Mouse (Mus musculus) limb, embryonic 13.5 days (tissue): Measurements from ENCODE around the gene Tbc1d1. TPM values are rescaled to one million over a fixed set of nuclear protein-coding genes. Genes with fewer than 3 reads are reported as not detected.

Experiments
- ATAC-seq: fragments of 200-750 bp; cut with Nextera tagmentation; 2 replicates; pipeline ENCODE4 v1.8.0; 2017; ENCODE audit warnings: low read depth, moderate number of reproducible peaks, moderate TSS enrichment; ENCODE audit not compliant: low FRiP score
- H3K27ac ChIP-seq: fragments of 300-500 bp; sonication (generic); 2 replicates; pipeline ENCODE4 v1.5.1; 2015; ENCODE audit warnings: inconsistent platforms, mild to moderate bottlenecking, moderate library complexity
- H3K27me3 ChIP-seq: fragments of 300-500 bp; sonication (generic); 2 replicates; pipeline ENCODE4 v1.6.1; 2015; ENCODE audit warnings: mild to moderate bottlenecking, inconsistent platforms
- H3K36me3 ChIP-seq: fragments of 300-500 bp; sonication (generic); 2 replicates; pipeline ENCODE4 v1.6.1; 2015; ENCODE audit warnings: inconsistent platforms, mild to moderate bottlenecking, moderate library complexity
- H3K4me1 ChIP-seq: fragments of 300-500 bp; sonication (generic); 2 replicates; pipeline ENCODE4 v1.6.1; 2015; ENCODE audit warnings: inconsistent platforms
- H3K4me2 ChIP-seq: fragments of 300-500 bp; sonication (generic); replicated peaks from 2 replicates; pipeline ENCODE4 v1.6.1; 2015; ENCODE audit warnings: inconsistent platforms, mild to moderate bottlenecking, moderate library complexity
- H3K4me3 ChIP-seq: fragments of 300-500 bp; sonication (generic); 2 replicates; pipeline ENCODE4 v1.5.1; 2015; ENCODE audit warnings: moderate library complexity, mild to moderate bottlenecking, inconsistent platforms
- H3K9ac ChIP-seq: fragments of 300-500 bp; sonication (generic); 2 replicates; pipeline ENCODE4 v1.6.1; 2015; ENCODE audit warnings: mild to moderate bottlenecking, inconsistent platforms
- H3K9me3 ChIP-seq: fragments of 300-500 bp; sonication (generic); 2 replicates; pipeline ENCODE4 v1.6.1; 2016; ENCODE audit warnings: inconsistent platforms
- WGBS: fragments of 180-500 bp; shearing (Covaris S2); methylation state at CpG from one replicate; pipeline ENCODE4 v1.1.7; 2015; 5-methylcytosine and 5-hydroxymethylcytosine counted together
- polyA plus RNA-seq: library from polyadenylated mRNA; unstranded; fragments of >200 nt; fragmentation: Nextera tagmentation; extraction: Ambion mirVana; gene quantifications from 2 replicates; pipeline ENCODE4 v1.2.1, GENCODE M21; 2015

Tbc1d1 gene
- polyA plus RNA-seq, 1 experiment from 2014 or later = 29.1 TPM

DNA sequence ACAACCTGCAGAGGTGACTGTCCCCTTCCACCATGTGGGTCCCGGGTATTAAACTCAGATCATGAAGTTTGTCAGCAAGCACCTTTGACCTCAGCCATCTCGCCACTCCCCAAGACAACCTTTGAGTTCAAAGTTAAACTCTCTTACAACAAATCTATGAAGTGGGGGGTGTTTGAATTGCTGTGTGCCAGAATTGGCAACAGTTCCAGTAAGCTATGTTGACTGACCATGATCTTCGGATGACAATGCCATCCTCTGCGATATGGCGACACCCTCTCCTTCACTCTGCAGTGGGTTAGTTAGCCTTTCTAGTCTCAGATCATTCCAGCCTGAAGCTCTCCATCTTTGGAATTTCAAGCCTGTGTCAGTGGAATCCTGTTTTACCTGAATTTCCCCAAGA, 217.6 kb downstream of the Tbc1d1 start:
- Histone ChIP-seq H3K4me1 (peaks cover 26% of the 10 kb centered on the region), H3K36me3 (no peaks in the 10 kb centered on the region), H3K4me2 (no peak overlapping the region), H3K27ac (no peak overlapping the region), H3K4me3 (no peak overlapping the region), H3K27me3 (no peaks in the 10 kb centered on the region), H3K9ac (no peak overlapping the region), H3K9me3 (no peaks in the 10 kb centered on the region)
- no peak for ATAC-seq
- WGBS = 90% methylated on average over 5 of the region's 5 CpGs

DNA sequence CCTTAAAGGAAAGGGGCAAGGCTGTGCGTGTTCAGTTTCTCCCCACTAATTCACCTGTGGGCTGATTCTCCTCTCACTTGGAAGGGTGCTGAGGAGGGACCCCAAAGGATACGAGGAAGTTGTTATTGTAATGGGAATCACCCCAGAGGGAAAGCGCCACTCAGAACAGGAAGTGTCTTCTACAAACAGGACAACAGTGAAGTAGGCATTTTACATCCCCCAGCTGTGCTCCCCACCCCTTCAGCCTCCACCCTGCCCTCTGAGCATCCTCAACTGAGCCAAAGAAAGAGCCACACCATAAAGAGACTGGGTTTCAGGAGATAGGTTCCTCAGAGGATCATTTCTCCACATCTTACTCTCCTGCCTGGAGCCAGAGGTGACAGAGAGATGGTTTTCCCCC, 219.7 kb downstream of the Tbc1d1 start:
- ATAC-seq = no peak
- H3K4me2 ChIP-seq = no peak overlapping the region
- no peak overlapping the region for H3K9ac ChIP-seq
- no peak overlapping the region for H3K4me3 ChIP-seq
- no peaks in the 10 kb centered on the region for H3K9me3 ChIP-seq
- no peaks in the 10 kb centered on the region for H3K36me3 ChIP-seq
- 70% methylated on average over 3 of the region's 3 CpGs for WGBS
- H3K27ac ChIP-seq = no peak overlapping the region; the same call in 1 of the 2 replicates
- peaks cover 45% of the 10 kb centered on the region for H3K4me1 ChIP-seq
- H3K27me3 ChIP-seq = no peaks in the 10 kb centered on the region

DNA sequence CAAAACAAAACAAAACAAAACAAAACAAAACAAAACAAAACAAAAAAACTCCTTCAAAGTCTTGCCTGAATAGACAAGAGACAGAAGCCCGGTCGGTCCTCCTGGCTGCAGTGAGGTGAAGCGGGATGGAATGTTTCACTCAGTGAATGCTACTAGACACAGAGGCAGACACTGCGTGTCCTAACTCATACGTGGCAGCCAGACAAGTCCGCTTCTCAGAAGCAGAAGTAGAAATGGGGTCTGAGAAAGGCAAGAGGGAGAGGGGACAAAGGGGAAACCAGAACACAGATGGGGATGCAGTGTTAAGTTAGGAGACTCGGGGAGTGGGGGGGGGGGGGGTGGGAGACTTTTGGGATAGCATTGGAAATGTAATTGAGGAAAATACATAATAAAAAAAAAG, 220.4 kb downstream of the Tbc1d1 start:
- no peak for ATAC-seq
- Histone ChIP-seq H3K4me2 (no peak overlapping the region), H3K9ac (no peak overlapping the region), H3K27me3 (no peaks in the 10 kb centered on the region), H3K27ac (no peak overlapping the region), H3K4me3 (no peak overlapping the region), H3K36me3 (no peaks in the 10 kb centered on the region), H3K9me3 (no peaks in the 10 kb centered on the region), H3K4me1 (peaks cover 51% of the 10 kb centered on the region)
- WGBS = 78% methylated on average over 7 of the region's 7 CpGs

DNA sequence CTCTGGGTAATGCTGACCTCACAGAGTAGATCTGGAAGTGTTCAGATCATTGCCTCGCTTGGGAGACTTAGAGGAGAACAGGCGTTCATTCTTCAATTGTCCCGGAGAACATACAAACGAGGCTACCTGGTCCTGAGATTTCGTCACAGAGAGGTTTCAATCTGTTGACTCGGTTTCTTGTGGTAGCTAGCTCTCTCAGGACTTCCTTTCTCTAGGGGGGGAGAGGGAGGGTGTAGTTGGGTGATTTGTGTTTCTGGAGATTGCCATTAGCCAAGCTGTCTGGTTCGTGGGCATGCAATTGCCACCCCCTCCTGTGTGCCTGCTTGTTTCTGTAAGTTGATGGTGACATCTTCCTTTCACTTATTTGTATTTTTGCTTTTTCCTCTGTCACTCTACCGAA, 221.6 kb downstream of the Tbc1d1 start:
- peak overlapping the region; percentile 86 for H3K27ac ChIP-seq
- peaks cover 55% of the 10 kb centered on the region for H3K4me1 ChIP-seq
- H3K9ac ChIP-seq = no peak overlapping the region
- WGBS = 79% methylated on average over 8 of the region's 8 CpGs
- H3K4me2 ChIP-seq = no peak overlapping the region
- no peaks in the 10 kb centered on the region for H3K9me3 ChIP-seq
- no peak overlapping the region for H3K4me3 ChIP-seq
- no peak for ATAC-seq
- H3K27me3 ChIP-seq = no peaks in the 10 kb centered on the region
- H3K36me3 ChIP-seq = no peaks in the 10 kb centered on the region

DNA sequence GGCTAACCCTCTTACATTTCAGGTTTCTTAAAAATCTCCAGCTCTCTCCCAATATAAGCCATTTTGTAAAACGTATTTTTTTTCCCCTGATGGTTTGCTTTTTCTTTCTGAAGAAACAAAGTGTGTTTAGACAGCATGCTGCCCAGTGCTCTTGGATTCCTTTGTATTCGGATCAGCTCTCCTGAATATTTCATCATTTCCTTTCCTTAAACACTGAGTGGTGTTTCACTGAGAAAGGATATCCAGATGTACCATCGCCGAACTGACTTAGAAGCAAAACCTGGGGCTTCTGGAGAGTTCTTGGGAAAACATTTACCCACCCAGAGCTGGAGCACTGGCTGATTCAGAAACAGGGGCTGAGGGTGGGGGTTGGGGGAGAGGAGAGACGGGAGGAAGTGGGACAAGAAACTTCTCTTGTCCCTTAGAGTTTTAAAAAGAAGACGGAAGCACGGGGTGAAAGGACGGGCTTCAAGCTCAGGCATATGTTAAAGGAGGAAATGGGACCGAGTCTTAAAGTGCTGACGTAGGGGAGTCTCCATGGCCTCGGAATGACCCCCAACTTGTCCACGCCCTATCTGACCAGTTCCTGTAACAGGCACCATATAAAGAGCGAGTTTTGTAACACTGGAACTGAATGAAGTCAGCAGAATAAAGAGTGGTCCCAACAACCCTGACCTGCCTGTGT, 222.6 kb downstream of the Tbc1d1 start:
- peak overlapping the region; percentile 86 for H3K27ac ChIP-seq
- H3K9ac ChIP-seq = no peak overlapping the region
- H3K4me1 ChIP-seq = peaks cover 64% of the 10 kb centered on the region
- no peak for ATAC-seq
- no peak overlapping the region for H3K4me3 ChIP-seq
- H3K27me3 ChIP-seq = no peaks in the 10 kb centered on the region
- H3K9me3 ChIP-seq = no peaks in the 10 kb centered on the region
- H3K4me2 ChIP-seq = peak overlapping the region; percentile 19; the same call in 1 of the 2 replicates
- WGBS = 39% methylated on average over 13 of the region's 13 CpGs
- H3K36me3 ChIP-seq = no peaks in the 10 kb centered on the region

DNA sequence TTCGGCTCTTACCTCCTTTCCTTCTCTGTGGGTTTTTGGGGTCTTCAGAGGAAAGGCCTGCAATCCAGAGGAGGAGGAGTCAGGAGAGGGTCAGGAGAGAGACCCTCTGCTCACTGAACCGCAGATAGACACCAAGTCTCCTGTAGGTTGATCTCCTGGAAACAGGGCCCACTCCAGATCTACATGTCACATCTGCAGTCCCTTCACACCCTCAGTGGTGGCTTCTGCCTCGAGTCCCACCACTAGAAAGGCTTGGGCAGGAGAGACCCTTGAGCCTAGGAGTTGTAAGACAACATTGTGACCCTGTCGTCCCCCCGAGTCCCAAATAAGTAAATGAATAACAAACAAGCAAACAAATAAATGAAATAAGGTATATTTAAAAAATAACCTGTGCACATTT, 223.7 kb downstream of the Tbc1d1 start:
- H3K27ac ChIP-seq = no peak overlapping the region
- H3K27me3 ChIP-seq = no peaks in the 10 kb centered on the region
- no peak overlapping the region for H3K4me3 ChIP-seq
- H3K36me3 ChIP-seq = no peaks in the 10 kb centered on the region
- H3K9ac ChIP-seq = no peak overlapping the region
- ATAC-seq = no peak
- WGBS = 88% methylated on average over 5 of the region's 5 CpGs
- H3K9me3 ChIP-seq = no peaks in the 10 kb centered on the region
- H3K4me1 ChIP-seq = peaks cover 69% of the 10 kb centered on the region
- H3K4me2 ChIP-seq = no peak overlapping the region

DNA sequence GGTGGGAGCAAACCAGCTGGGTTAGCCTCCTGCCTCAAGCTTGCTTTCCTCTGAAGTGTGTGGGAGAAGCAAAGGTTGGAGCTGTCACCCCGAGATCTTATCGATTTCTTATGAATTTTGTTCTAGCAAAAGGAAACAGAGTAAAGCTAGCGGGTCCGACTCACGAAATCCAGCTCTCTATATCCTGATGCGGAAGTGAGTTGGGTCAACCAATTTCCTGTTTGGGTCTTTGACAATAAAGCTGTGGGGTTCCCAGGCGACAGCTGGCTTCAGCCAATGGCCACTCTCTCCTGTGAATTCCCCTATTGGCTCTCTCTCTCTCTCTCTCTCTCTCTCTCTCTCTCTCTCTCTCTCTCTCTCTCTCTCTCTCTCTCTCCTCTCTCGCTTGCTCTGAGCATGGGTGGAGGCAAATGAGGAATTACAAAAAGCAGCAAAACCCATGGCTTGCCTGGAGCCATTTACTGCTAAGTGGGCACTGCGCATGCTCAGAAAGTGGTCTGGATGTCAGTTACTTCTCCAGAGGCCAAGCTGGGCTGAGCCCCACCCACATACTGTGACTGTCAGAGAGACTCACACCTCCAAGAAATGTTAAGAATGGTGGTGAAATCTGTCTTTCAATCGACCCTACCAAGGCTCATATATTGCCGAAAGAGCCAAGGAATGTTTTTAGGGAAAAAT, 224.7 kb downstream of the Tbc1d1 start:
- Histone ChIP-seq H3K4me3 (no peak overlapping the region), H3K36me3 (no peaks in the 10 kb centered on the region), H3K9me3 (no peaks in the 10 kb centered on the region), H3K27me3 (no peaks in the 10 kb centered on the region), H3K4me1 (peaks cover 64% of the 10 kb centered on the region), H3K4me2 (peak overlapping the region; percentile 16; the same call in 1 of the 2 replicates), H3K27ac (peak overlapping the region; percentile 22; the same call in 1 of the 2 replicates), H3K9ac (no peak overlapping the region)
- ATAC-seq = no peak
- 44% methylated on average over 11 of the region's 11 CpGs for WGBS

DNA sequence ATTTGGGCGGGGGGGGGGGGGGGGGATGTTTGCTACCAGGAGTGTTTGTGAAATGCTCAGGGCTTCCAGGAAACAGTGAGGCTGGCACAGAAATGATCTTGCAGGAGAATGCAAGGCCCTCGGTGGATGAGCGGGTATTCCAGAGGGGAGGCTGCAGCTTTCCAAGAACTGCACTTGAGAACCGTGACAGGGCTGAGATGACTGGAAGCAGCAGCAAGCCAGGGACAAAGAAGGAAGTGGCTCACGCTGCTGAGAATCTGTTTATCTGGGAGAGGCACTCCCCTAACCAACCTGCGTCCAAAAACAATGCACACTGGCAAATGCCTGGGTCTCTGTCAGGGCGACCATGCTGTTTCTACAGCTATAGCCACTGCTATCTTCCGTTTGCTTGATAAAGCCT, 225.4 kb downstream of the Tbc1d1 start:
- peaks cover 64% of the 10 kb centered on the region for H3K4me1 ChIP-seq
- no peak overlapping the region for H3K27ac ChIP-seq
- ATAC-seq = no peak
- H3K27me3 ChIP-seq = no peaks in the 10 kb centered on the region
- no peaks in the 10 kb centered on the region for H3K36me3 ChIP-seq
- H3K4me2 ChIP-seq = no peak overlapping the region
- H3K9me3 ChIP-seq = no peaks in the 10 kb centered on the region
- WGBS = 48% methylated on average over 8 of the region's 8 CpGs
- H3K9ac ChIP-seq = no peak overlapping the region
- no peak overlapping the region for H3K4me3 ChIP-seq

DNA sequence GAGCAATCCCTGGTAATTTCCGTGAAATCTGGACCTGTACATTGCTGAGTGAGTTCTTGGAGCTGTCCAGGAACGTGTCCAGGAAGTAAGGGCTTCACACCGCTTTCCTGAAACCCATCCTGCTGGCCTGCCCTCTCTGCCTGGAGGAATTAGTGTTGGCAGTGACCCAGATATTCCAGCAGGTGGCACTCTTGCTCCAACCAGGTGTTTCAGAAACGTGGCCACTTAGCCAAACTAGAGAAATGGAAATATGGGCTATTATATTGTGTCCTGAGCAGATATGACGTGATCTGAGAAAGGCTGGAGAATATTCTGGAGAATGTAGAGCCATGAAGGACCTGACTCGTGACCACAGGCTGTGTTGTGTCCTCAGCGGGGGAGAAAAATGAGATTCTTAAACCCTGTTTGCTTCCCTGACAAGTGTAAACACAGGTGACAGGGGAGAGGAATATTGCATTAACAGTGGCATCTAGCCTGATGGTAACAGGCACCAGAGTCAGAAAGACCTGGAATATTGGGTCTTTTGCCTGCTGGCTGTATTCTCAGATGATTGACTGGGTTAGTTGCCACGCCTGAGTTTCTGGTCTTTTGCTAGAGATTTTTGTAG, 226.4 kb downstream of the Tbc1d1 start:
- H3K4me3 ChIP-seq = no peak overlapping the region
- no peaks in the 10 kb centered on the region for H3K36me3 ChIP-seq
- ATAC-seq = peak; percentile 60
- no peaks in the 10 kb centered on the region for H3K9me3 ChIP-seq
- H3K27ac ChIP-seq = 0 out of 2 replicates have a peak overlapping the region, but pooled peaks have one; percentile 15
- no peak overlapping the region for H3K9ac ChIP-seq
- H3K27me3 ChIP-seq = no peaks in the 10 kb centered on the region
- peaks cover 62% of the 10 kb centered on the region for H3K4me1 ChIP-seq
- 10% methylated on average over 8 of the region's 8 CpGs for WGBS
- peak overlapping the region; percentile 23; the same call in 1 of the 2 replicates for H3K4me2 ChIP-seq

DNA sequence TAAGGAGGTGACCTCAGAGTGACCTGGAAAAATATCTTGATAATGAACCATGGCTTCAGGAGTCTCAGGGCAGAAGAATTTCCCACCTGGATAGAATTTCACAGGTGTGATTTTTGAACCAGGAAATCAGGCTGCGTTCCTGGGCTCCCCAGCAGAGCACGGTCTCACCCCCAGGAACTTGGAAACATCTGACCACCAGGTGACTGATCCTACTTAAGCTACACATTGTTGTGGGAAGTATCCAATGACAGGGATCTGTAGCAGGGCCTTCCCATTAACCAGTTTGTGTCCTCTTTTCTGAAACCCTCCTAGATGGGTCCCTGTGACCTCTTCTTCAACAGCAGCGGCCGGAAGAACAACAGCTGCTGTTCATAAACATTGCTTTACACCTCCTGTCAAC, 227.1 kb downstream of the Tbc1d1 start:
- ATAC-seq = peak; percentile 54
- 20% methylated on average over 4 of the region's 4 CpGs for WGBS
- Histone ChIP-seq H3K9me3 (no peaks in the 10 kb centered on the region), H3K9ac (no peak overlapping the region), H3K27ac (no peak overlapping the region; the same call in 1 of the 2 replicates), H3K4me3 (no peak overlapping the region), H3K4me2 (no peak overlapping the region), H3K4me1 (peaks cover 59% of the 10 kb centered on the region), H3K36me3 (no peaks in the 10 kb centered on the region), H3K27me3 (no peaks in the 10 kb centered on the region)

DNA sequence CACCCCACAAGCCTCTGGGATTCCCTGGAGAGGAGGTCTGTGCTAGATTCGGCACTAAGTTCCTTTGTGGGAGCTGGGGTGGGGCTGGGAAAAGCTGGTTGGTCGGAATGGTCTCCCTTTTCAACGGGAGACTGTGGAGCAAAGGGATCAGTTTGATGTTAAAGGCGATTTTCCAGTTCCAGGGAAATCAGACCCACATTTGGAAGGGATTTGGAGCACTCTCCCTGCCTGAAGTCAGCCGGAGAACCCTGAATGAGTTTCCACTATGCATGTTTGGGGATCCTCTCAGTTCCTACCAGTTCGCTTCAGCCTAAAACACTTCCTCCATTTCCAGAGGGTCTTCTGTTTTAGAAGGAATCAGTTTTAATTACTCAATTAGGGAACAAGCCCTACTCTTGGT, 228.4 kb downstream of the Tbc1d1 start:
- Histone ChIP-seq H3K4me2 (no peak overlapping the region), H3K36me3 (no peaks in the 10 kb centered on the region), H3K4me1 (peaks cover 59% of the 10 kb centered on the region), H3K9ac (no peak overlapping the region), H3K27ac (0 out of 2 replicates have a peak overlapping the region, but pooled peaks have one; percentile 10), H3K9me3 (no peaks in the 10 kb centered on the region), H3K4me3 (no peak overlapping the region), H3K27me3 (no peaks in the 10 kb centered on the region)
- 35% methylated on average over 6 of the region's 6 CpGs for WGBS
- no peak for ATAC-seq

DNA sequence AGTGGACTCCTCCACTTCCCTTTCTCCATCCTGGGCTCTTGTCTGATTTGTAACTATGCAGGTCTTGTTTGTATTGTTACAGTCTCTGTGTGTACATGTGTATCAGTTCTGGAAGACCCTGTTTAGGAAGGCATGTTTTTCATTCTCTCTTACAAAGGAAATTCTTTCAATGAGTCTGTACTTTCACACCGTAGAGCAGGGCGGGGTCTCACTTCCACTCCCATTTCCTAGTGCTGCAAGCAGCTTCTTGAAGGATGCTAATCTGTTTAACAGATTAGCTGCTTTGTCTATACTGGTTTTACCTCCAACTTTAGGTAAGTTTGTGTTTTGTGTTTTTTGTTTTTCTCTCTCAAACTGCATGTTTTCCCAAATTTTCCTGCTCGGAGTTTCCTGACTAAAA, 230.9 kb downstream of the Tbc1d1 start:
- Histone ChIP-seq H3K27ac (no peak overlapping the region), H3K4me2 (no peak overlapping the region), H3K9ac (no peak overlapping the region), H3K4me1 (peaks cover 61% of the 10 kb centered on the region), H3K4me3 (no peak overlapping the region), H3K9me3 (no peaks in the 10 kb centered on the region), H3K36me3 (no peaks in the 10 kb centered on the region), H3K27me3 (no peaks in the 10 kb centered on the region)
- 85% methylated on average over 3 of the region's 3 CpGs for WGBS
- ATAC-seq = no peak
